Mouse (Mus musculus) MEL (cell line): ENCODE measurements around the gene Pdss2. TPM values are rescaled to one million over a fixed set of nuclear protein-coding genes. Genes with fewer than 3 reads are reported as not detected.
A peak's percentile ranks its signal among the peaks of the same experiment; 100 is the strongest.

Experiments used
- DNase-seq: peaks from one replicate; pipeline ENCODE4 v3.0.0; 2011; ENCODE audit warnings: low read depth, low spot score
- H3K27ac ChIP-seq: 2 replicates; pipeline ENCODE4 v1.5.1; 2012; ENCODE audit warnings: low read depth, mild to moderate bottlenecking, control low read depth, low read length, moderate library complexity; ENCODE audit not compliant: control insufficient read depth
- H3K27me3 ChIP-seq, 2 experiments: fragments of 150-350 bp in 1 of 2; sonication (generic) in 1 of 2; 2 replicates each; pipeline ENCODE4 v1.6.1; 2012; ENCODE audit warnings: low read length in 2 of 2, mild to moderate bottlenecking in 2 of 2, improper control_type of control experiment in 1 of 2, moderate library complexity in 1 of 2; ENCODE audit not compliant: insufficient read depth in 2 of 2, control insufficient read depth in 1 of 2
- H3K36me3 ChIP-seq, 2 experiments: 2 replicates each; pipeline ENCODE4 v1.6.1; 2012 to 2014; ENCODE audit warnings: low read length in 2 of 2, improper control_type of control experiment in 1 of 2, inconsistent platforms in 1 of 2, mild to moderate bottlenecking in 1 of 2; ENCODE audit not compliant: insufficient read depth in 2 of 2, control insufficient read depth in 1 of 2
- H3K4me1 ChIP-seq, 2 experiments: fragments of 150-350 bp in 1 of 2; sonication (generic) in 1 of 2; 2 replicates each; pipeline ENCODE4 v1.6.1; 2012; ENCODE audit warnings: low read length in 2 of 2, improper control_type of control experiment in 1 of 2, mild to moderate bottlenecking in 1 of 2; ENCODE audit not compliant: insufficient read depth in 2 of 2, control insufficient read depth in 1 of 2
- H3K4me3 ChIP-seq, 2 experiments: fragments of 150-350 bp in 1 of 2; sonication (generic) in 1 of 2; 2 replicates each; pipeline ENCODE4 v1.5.1; 2012; ENCODE audit warnings: low read depth in 2 of 2, low read length in 2 of 2, mild to moderate bottlenecking in 2 of 2, moderate library complexity in 2 of 2, control low read depth in 1 of 2, improper control_type of control experiment in 1 of 2; ENCODE audit not compliant: control insufficient read depth in 1 of 2, insufficient read depth in 1 of 2
- H3K79me2 ChIP-seq: 2 replicates; pipeline ENCODE4 v1.6.1; 2012; ENCODE audit warnings: mild to moderate bottlenecking, low read length, moderate library complexity; ENCODE audit not compliant: control insufficient read depth, poor library complexity, insufficient read depth
- H3K9ac ChIP-seq: 2 replicates; pipeline ENCODE4 v1.6.1; 2012; ENCODE audit warnings: low read depth, mild to moderate bottlenecking, control low read depth, low read length, moderate library complexity; ENCODE audit not compliant: control insufficient read depth, poor library complexity, severe bottlenecking
- H3K9me3 ChIP-seq: fragments of 150-350 bp; sonication (generic); replicated peaks from 2 replicates; pipeline ENCODE4 v1.6.1; 2012; ENCODE audit warnings: mild to moderate bottlenecking, low read length, improper control_type of control experiment, moderate library complexity; ENCODE audit not compliant: insufficient read depth
- BHLHE40 ChIP-seq: IDR thresholded peaks from 2 replicates; pipeline ENCODE4 v1.6.1; 2012; ENCODE audit warnings: low read depth, mild to moderate bottlenecking, inconsistent platforms, low read length, improper control_type of control experiment, borderline replicate concordance
- CHD1 ChIP-seq: IDR thresholded peaks from 2 replicates; pipeline ENCODE4 v1.6.1; 2012; ENCODE audit warnings: low read depth, mild to moderate bottlenecking, inconsistent platforms, low read length, improper control_type of control experiment
- CTCF ChIP-seq, 3 experiments: IDR thresholded peaks in 2 of 3; conservative IDR thresholded peaks in 1 of 3; 2 replicates each; pipeline ENCODE4 v1.5.1; 2011 to 2012; ENCODE audit warnings: low read length in 3 of 3, low read depth in 2 of 3, mild to moderate bottlenecking in 2 of 3, improper control_type of control experiment in 1 of 3, inconsistent platforms in 1 of 3, mixed read lengths in 1 of 3, moderate library complexity in 1 of 3; ENCODE audit not compliant: control insufficient read depth in 1 of 3, insufficient read depth in 1 of 3, poor library complexity in 1 of 3, severe bottlenecking in 1 of 3
- E2F4 ChIP-seq: IDR thresholded peaks from 2 replicates; pipeline ENCODE4 v1.6.1; 2011; ENCODE audit warnings: low read depth, low read length, improper control_type of control experiment, borderline replicate concordance
- ELF1 ChIP-seq: IDR thresholded peaks from 2 replicates; pipeline ENCODE4 v1.6.1; 2014; ENCODE audit warnings: low read depth, mild to moderate bottlenecking, inconsistent platforms, low read length, improper control_type of control experiment, moderate library complexity
- EP300 ChIP-seq, 2 experiments: IDR thresholded peaks; 2 replicates each; pipeline ENCODE4 v1.6.1; 2011; ENCODE audit warnings: improper control_type of control experiment in 2 of 2, low read length in 2 of 2, low read depth in 1 of 2, mild to moderate bottlenecking in 1 of 2
- ETS1 ChIP-seq: IDR thresholded peaks from 2 replicates; pipeline ENCODE4 v1.6.1; 2012; ENCODE audit warnings: low read depth, mild to moderate bottlenecking, inconsistent platforms, low read length, improper control_type of control experiment, moderate library complexity
- GABPA ChIP-seq: IDR thresholded peaks from 2 replicates; pipeline ENCODE4 v1.6.1; 2012; ENCODE audit warnings: low read depth, mild to moderate bottlenecking, inconsistent platforms, low read length, improper control_type of control experiment, moderate library complexity
- HCFC1 ChIP-seq: IDR thresholded peaks from 2 replicates; pipeline ENCODE4 v1.6.1; 2012; ENCODE audit warnings: low read depth, mild to moderate bottlenecking, inconsistent platforms, low read length, improper control_type of control experiment, moderate library complexity
- JUND ChIP-seq: IDR thresholded peaks from 2 replicates; pipeline ENCODE4 v1.6.1; 2011; ENCODE audit warnings: low read depth, mild to moderate bottlenecking, improper control_type of control experiment, low read length
- KAT2A ChIP-seq: conservative IDR thresholded peaks from 2 replicates; pipeline ENCODE4 v1.6.1; 2012; ENCODE audit warnings: low read depth, low read length, improper control_type of control experiment, inconsistent platforms
- MAFK ChIP-seq: IDR thresholded peaks from 2 replicates; pipeline ENCODE4 v1.6.1; 2011; ENCODE audit warnings: low read depth, mild to moderate bottlenecking, low read length, improper control_type of control experiment, borderline replicate concordance
- MAX ChIP-seq: IDR thresholded peaks from 2 replicates; pipeline ENCODE4 v1.6.1; 2011; ENCODE audit warnings: low read length, improper control_type of control experiment
- MXI1 ChIP-seq: IDR thresholded peaks from 2 replicates; pipeline ENCODE4 v1.6.1; 2011; ENCODE audit warnings: mild to moderate bottlenecking, low read depth, low read length, improper control_type of control experiment
- MYB ChIP-seq: IDR thresholded peaks from 2 replicates; pipeline ENCODE4 v1.6.1; 2011; ENCODE audit warnings: mild to moderate bottlenecking, low read depth, low read length, improper control_type of control experiment
- MYC ChIP-seq: IDR thresholded peaks from 2 replicates; pipeline ENCODE4 v1.6.1; 2011; ENCODE audit warnings: low read depth, mild to moderate bottlenecking, low read length, improper control_type of control experiment, moderate library complexity
- POLR2A ChIP-seq, 2 experiments: IDR thresholded peaks; 2 replicates each; pipeline ENCODE4 v1.6.1; 2011 to 2012; ENCODE audit warnings: low read length in 2 of 2, mild to moderate bottlenecking in 2 of 2, control low read depth in 1 of 2, improper control_type of control experiment in 1 of 2, low read depth in 1 of 2, moderate library complexity in 1 of 2; ENCODE audit not compliant: control insufficient read depth in 1 of 2, insufficient read depth in 1 of 2, poor library complexity in 1 of 2
- POLR2AphosphoS5 ChIP-seq: IDR thresholded peaks from 2 replicates; pipeline ENCODE4 v1.6.1; 2012; ENCODE audit warnings: low read depth, borderline replicate concordance, mild to moderate bottlenecking, inconsistent platforms, low read length, moderate library complexity, mixed read lengths
- RAD21 ChIP-seq: IDR thresholded peaks from 2 replicates; pipeline ENCODE4 v1.6.1; 2011; ENCODE audit warnings: mild to moderate bottlenecking, low read depth, low read length, improper control_type of control experiment
- RCOR1 ChIP-seq: IDR thresholded peaks from 2 replicates; pipeline ENCODE4 v1.6.1; 2012; ENCODE audit warnings: low read depth, mild to moderate bottlenecking, inconsistent platforms, low read length, improper control_type of control experiment
- SIN3A ChIP-seq: IDR thresholded peaks from 2 replicates; pipeline ENCODE4 v1.6.1; 2012; ENCODE audit warnings: low read length, improper control_type of control experiment, inconsistent platforms
- SMC3 ChIP-seq: IDR thresholded peaks from 2 replicates; pipeline ENCODE4 v1.6.1; 2011; ENCODE audit warnings: low read depth, low read length, improper control_type of control experiment
- TAL1 ChIP-seq: IDR thresholded peaks from 2 replicates; pipeline ENCODE4 v1.6.1; 2012; ENCODE audit warnings: mild to moderate bottlenecking, inconsistent platforms, low read length, moderate library complexity, mixed read lengths
- TBP ChIP-seq: IDR thresholded peaks from 2 replicates; pipeline ENCODE4 v1.8.0; 2011; ENCODE audit warnings: low read depth, low read length, improper control_type of control experiment
- UBTF ChIP-seq: IDR thresholded peaks from 2 replicates; pipeline ENCODE4 v1.6.1; 2012; ENCODE audit warnings: low read depth, mild to moderate bottlenecking, inconsistent platforms, low read length, improper control_type of control experiment, moderate library complexity, borderline replicate concordance; ENCODE audit not compliant: insufficient read depth
- ZC3H11A ChIP-seq: IDR thresholded peaks from 2 replicates; pipeline ENCODE4 v1.6.1; 2012; ENCODE audit warnings: low read depth, mild to moderate bottlenecking, inconsistent platforms, low read length, improper control_type of control experiment
- ZNF384 ChIP-seq: IDR thresholded peaks from 2 replicates; pipeline ENCODE4 v1.6.1; 2012; ENCODE audit warnings: low read depth, mild to moderate bottlenecking, inconsistent platforms, low read length, improper control_type of control experiment
- polyA plus RNA-seq, 2 experiments: library from polyadenylated mRNA; stranded (reverse) in 1 of 2; unstranded in 1 of 2; fragments of >175 nt in 1 of 2; fragments of >200 nt in 1 of 2; gene quantifications; 2 replicates each; pipeline versions ENCODE4 v1.2.1 to v1.2.4; 2012; ENCODE audit warnings: low replicate concordance in 2 of 2, low read depth in 1 of 2; ENCODE audit not compliant: insufficient read length in 2 of 2, insufficient read depth in 1 of 2, missing spikeins in 1 of 2
- total RNA-seq: library from RNA; depleted of rRNA; stranded (reverse); fragments of 300-350 nt; gene quantifications from 2 replicates; pipeline ENCODE4 v1.2.3, GENCODE M21; 2012

Pdss2 gene
- total and polyA plus RNA-seq, 3 experiments: 14.3 to 14.8 TPM; not detected in 1

- H3K36me3 ChIP-seq: peaks cover 0 to 2% of the 10 kb centered on the region in 2 experiments; a peak in 2 of 4 replicates
- TF ChIP-seq ELF1 (no peak), MAX (no peak), MYC (no peak), MYB (no peak), CHD1 (no peak), HCFC1 (no peak), ZC3H11A (no peak), POLR2AphosphoS5 (no peak), UBTF (no peak), JUND (no peak), GABPA (no peak), ETS1 (no peak), TAL1 (no peak), EP300 (IDR thresholded peaks at IDR 0.05; ENCODE audit: low read depth in 1 of 2, low read length in 2 of 2) (no peak), RCOR1 (no peak), E2F4 (no peak), ZNF384 (no peak), SIN3A (no peak)
- TF ChIP-seq, all 39 proteins: peak for 0
- Histone ChIP-seq H3K9ac (no peak overlapping the region), H3K9me3 (no peaks in the 10 kb centered on the region), H3K27ac (no peak overlapping the region), H3K79me2 (no peaks in the 10 kb centered on the region; the same call in 1 of the 2 replicates), H3K27me3 (no peaks in the 10 kb centered on the region), H3K4me3 (no peak overlapping the region), H3K4me1 (no peaks in the 10 kb centered on the region; a peak in 1 of 4 replicates)
- no peak for DNase-seq
These were observed 227.4 kb downstream of the Pdss2 start for GRCm38 (mm10) chr10:43448656-43449055.

DNA sequence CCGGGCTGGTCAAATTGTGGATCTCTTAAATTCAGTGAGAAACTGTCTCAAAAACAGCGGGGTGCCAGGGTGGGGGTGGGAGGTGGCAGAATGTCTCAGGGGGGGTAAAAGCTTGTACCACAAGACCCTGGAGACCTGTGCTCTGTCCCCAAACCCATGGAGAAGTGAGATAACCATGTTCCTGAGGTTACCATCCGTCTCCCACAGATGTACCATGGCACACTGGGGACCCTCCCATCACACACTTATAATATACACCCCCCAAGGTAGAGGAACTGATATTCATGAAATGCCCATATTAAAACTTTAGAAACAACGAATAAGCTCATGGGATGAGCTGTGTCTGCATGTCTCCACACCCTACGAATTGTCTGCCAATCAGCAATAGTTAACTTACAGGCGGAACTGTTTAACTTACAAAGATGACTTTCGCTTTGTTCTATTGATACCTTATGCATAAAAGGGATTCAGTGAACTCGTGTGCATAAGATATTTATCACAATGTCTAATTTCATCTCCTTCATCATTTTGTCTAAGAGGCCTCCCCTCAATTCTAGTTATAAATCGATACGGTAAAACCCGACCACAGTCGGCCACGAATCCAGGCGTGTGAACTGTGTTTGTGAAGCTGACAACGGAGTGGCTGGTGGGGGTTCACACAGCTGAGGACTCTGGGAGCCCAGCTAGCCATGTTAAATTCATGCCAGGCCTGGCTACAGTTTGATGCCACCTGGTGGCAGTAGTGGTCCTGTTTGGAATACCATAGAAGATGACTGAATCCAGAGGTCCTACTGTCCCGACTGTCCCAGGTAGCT, 230.8 kb downstream of the Pdss2 start:
- H3K36me3 ChIP-seq: peaks cover 0 to 2% of the 10 kb centered on the region in 2 experiments; a peak in 2 of 4 replicates
- H3K4me3 ChIP-seq: peak overlapping the region; percentile 73 to 91
- no peak for TF ChIP-seq POLR2A (IDR thresholded peaks at IDR 0.05; ENCODE audit: control insufficient read depth in 1 of 2, insufficient read depth in 1 of 2, low read depth in 1 of 2, low read length in 2 of 2, poor library complexity in 1 of 2)
- no peak for TF ChIP-seq TBP
- peak; percentile 67 for TF ChIP-seq RAD21
- no peak for TF ChIP-seq MXI1
- peak; percentile 57 for TF ChIP-seq ZC3H11A
- no peak for TF ChIP-seq MAFK
- no peak for TF ChIP-seq MYC
- TF ChIP-seq CTCF (IDR thresholded peaks at IDR 0.05 in 2 of 3, conservative IDR thresholded peaks at IDR 0.05 in 1 of 3; ENCODE audit: control insufficient read depth in 1 of 3, insufficient read depth in 1 of 3, low read depth in 2 of 3, low read length in 3 of 3, poor library complexity in 1 of 3, severe bottlenecking in 1 of 3): peak; percentile 53 to 75 (median 63)
- TF ChIP-seq SIN3A: 0 out of 2 replicates have a peak, but pooled peaks have one; percentile 41
- TF ChIP-seq SMC3: peak; percentile 84
- no peak for TF ChIP-seq ETS1
- no peak for TF ChIP-seq BHLHE40
- no peak for TF ChIP-seq KAT2A
- no peaks in the 10 kb centered on the region for H3K27me3 ChIP-seq
- H3K79me2 ChIP-seq: no peaks in the 10 kb centered on the region; the same call in 1 of the 2 replicates
- H3K27ac ChIP-seq: no peak overlapping the region
- H3K9ac ChIP-seq: peak overlapping the region; percentile 53
- DNase-seq: peak; percentile 79
- no peaks in the 10 kb centered on the region; a peak in 1 of 4 replicates for H3K4me1 ChIP-seq
- H3K9me3 ChIP-seq: no peaks in the 10 kb centered on the region
